Mouse (Mus musculus) cerebellum, adult 2 months (tissue): Measurements from ENCODE around the gene Ryr3.

Experiments used
- CTCF ChIP-seq: fragments of 200-500 bp; IDR thresholded peaks from 2 replicates; pipeline ENCODE4 v1.5.1; 2011; ENCODE audit warnings: low read depth, mild to moderate bottlenecking, control low read depth, low read length, moderate library complexity, borderline replicate concordance; ENCODE audit not compliant: insufficient read depth
- POLR2A ChIP-seq: fragments of 200-500 bp; IDR thresholded peaks from 2 replicates; pipeline ENCODE4 v1.6.1; 2011; ENCODE audit warnings: low read length, control low read depth, borderline replicate concordance; ENCODE audit not compliant: insufficient read depth

- no peak for TF ChIP-seq CTCF
- TF ChIP-seq POLR2A: no peak
Measured at GRCm38 (mm10) chr2:113202857-113203256, 14.0 kb downstream of the Ryr3 start.
